Comparison of ENCODE assay signal across 7 mouse cellular contexts in the genomic region with DNA sequence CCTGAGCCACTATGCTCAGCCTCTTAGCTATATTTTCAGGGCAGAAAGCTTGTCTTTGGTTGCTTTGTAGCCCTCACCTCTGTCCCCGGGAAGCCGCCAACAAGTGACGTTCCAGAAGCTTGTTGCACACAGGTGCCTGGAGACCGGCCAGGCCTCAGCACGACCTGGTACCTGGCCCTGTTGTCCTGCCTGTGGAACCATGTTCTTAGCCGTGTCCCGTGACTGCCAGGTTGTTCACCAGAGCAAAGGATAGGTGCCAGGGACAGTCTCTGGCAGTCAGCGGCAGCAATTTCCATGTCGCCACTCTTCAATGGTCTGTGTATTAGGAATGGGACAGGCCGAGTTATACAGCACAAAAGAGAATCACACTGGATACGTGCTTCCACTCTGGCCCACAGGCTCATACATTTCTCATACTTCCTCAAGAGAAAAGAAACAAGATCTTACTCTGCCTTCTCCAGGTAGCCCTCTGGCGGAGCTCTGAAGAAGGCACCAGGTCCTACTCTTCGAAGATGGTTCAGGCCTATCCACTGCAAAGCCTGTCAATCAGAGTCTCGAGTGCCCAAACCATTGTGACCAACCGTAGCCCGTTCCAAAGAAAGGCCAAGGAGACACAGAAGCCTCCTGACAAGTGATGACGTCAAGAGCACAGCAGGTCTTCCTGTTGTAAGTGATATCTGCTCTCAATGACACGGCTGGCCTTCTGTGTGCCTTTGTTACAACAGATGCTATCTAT. TPM values are rescaled to one million over a fixed set of nuclear protein-coding genes. Genes with fewer than 3 reads are reported as not detected.
DNase-seq lines count a peak whose midpoint lies in the region; ATAC-seq lines count a peak whose summit lies in the region.

No protein-coding gene starts in this region.

- no peak overlapping the region for H3K4me2 ChIP-seq in kidney, embryonic 15.5 days
- H3K4me2 ChIP-seq in liver, embryonic 13.5 days = peak overlapping the region; percentile 50; the same call in 1 of the 2 replicates

- intact Hi-C loops in gastrocnemius, postnatal 14 days (cut with DNase I; ENCODE audit: low total_unique reads) = loop anchor here (5.0 kb wide), 1 partner anchor 37 kb away; the partner anchor contains the start of gene Pitpnm2

- no peaks in the 10 kb centered on the region for H3K27me3 ChIP-seq in kidney, embryonic 15.5 days
- H3K27me3 ChIP-seq in liver, embryonic 13.5 days = no peaks in the 10 kb centered on the region

- ATAC-seq in kidney, embryonic 15.5 days (replicated peaks; ENCODE audit: low FRiP score) = no peak
- no peak for ATAC-seq in liver, embryonic 13.5 days (ENCODE audit: low read depth)

- H3K9ac ChIP-seq in kidney, embryonic 15.5 days = no peak overlapping the region
- 0 out of 2 replicates have a peak overlapping the region, but pooled peaks have one; percentile 26 for H3K9ac ChIP-seq in liver, embryonic 13.5 days

- H3K36me3 ChIP-seq in kidney, embryonic 15.5 days = 0 out of 2 replicates have a peak, but pooled peaks cover 5% of the 10 kb centered on the region
- peaks cover 18% of the 10 kb centered on the region; the same call in 1 of the 2 replicates for H3K36me3 ChIP-seq in liver, embryonic 13.5 days

- WGBS in kidney, embryonic 15.5 days = 71% methylated on average over 18 of the region's 18 CpGs
- WGBS in liver, embryonic 13.5 days (ENCODE audit: insufficient replicate concordance) = 53% methylated on average over 18 of the region's 18 CpGs

- H3K9me3 ChIP-seq in kidney, embryonic 15.5 days (replicated peaks) = no peaks in the 10 kb centered on the region
- no peaks in the 10 kb centered on the region for H3K9me3 ChIP-seq in liver, embryonic 13.5 days (replicated peaks)

- H3K4me3 ChIP-seq in kidney, embryonic 15.5 days (replicated peaks) = no peak overlapping the region
- no peak overlapping the region for H3K4me3 ChIP-seq in liver, embryonic 13.5 days (replicated peaks)

- no peak for DNase-seq in kidney, adult 11 months
- peak; percentile 56 for DNase-seq in T-cell, adult 2 months (ENCODE audit: low spot score)
- peak; percentile 56 to 66 for DNase-seq in cerebellum, adult 18-20 months
- no peak for DNase-seq in liver, embryonic 13.5 days
- no peak for DNase-seq in frontal cortex, adult 2 months (ENCODE audit: extremely low spot score in 1 of 2, low spot score in 1 of 2)
- no peak for DNase-seq in gastrocnemius, postnatal 14 days

- H3K4me1 ChIP-seq in kidney, embryonic 15.5 days = peaks cover 52% of the 10 kb centered on the region
- peaks cover 90% of the 10 kb centered on the region for H3K4me1 ChIP-seq in liver, embryonic 13.5 days (replicated peaks)

- 0 out of 2 replicates have a peak overlapping the region, but pooled peaks have one; percentile 14 for H3K27ac ChIP-seq in kidney, embryonic 15.5 days
- peak overlapping the region; percentile 79 for H3K27ac ChIP-seq in liver, embryonic 13.5 days

RNA-seq across cellular contexts. Expression of gene Pitpnm2, which starts 39.1 kb away (rescaled TPM):
- polyA plus RNA-seq in kidney, embryonic 15.5 days (2015; fragmentation: Nextera tagmentation; extraction: Ambion mirVana) = 3.5 and 3.6 TPM in 2 replicates
- 1.3 and 1.4 TPM in 2 replicates for polyA plus RNA-seq in liver, embryonic 13.5 days (2015; fragmentation: Nextera tagmentation; extraction: Ambion mirVana)
- polyA plus RNA-seq in frontal cortex, adult 2 months (2012; rRNA removed) = 195 and 196 TPM in 2 replicates
- 10 to 100 TPM; 18.4 to 19.0 TPM for total RNA-seq in gastrocnemius, postnatal 14 days (2021)

Comparison
In these comparisons a context has a peak if more than half of its experiments do, and no peak if none do; other contexts are left out.
1. DNase-seq: peak in T-cell, adult 2 months (single experiment) and cerebellum, adult 18-20 months (2 of 2); none in kidney, adult 11 months (single experiment), liver, embryonic 13.5 days (single experiment), frontal cortex, adult 2 months (0 of 2) and gastrocnemius, postnatal 14 days (single experiment).
2. RNA of gene Pitpnm2, which starts 39.1 kb away (polyA plus RNA-seq): 195 to 196 TPM in frontal cortex, adult 2 months; 3.5 to 3.6 TPM in kidney, embryonic 15.5 days and 1.3 to 1.4 TPM in liver, embryonic 13.5 days; every median in the first group is over 10 times any median in the second.